Mouse (Mus musculus): ENCODE data around the gene Tln2.

DNA sequence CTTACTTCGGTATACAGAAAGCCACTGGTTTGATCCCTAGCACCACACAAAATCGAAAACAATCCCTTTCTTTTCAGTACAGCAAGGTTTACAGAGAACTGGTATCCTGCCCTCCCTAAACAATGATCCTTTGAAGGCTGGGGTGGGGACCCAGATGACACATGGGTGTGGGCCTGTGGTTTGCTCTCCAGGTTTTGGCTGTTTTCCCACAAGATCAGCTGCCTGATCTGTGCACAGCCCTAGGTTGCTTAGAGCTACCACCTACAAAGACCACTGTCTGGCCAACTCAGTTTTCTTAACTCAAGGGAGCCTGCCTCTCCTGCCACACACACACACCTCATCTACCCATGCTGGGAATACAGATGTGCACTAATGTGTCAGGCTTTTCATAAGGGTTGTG, 257.9 kb downstream of the Tln2 start:
- TF ChIP-seq TAL1 (IDR thresholded peaks at IDR 0.05; ENCODE audit: low read length) (no peak), GATA1 (IDR thresholded peaks at IDR 0.05; ENCODE audit: low read length) (no peak)
